Mouse (Mus musculus) testis, adult 2 months (tissue): ENCODE measurements around the gene Klk1b8.
"Not testable (repeated sequence)": the region's sequence is repeated elsewhere in the genome, so short reads cannot be mapped to it uniquely, and the experiment has no call there.

Experiments
- CTCF ChIP-seq: fragments of 200-500 bp; IDR thresholded peaks from 2 replicates; pipeline ENCODE4 v1.5.1; 2012; ENCODE audit warnings: low read depth, mild to moderate bottlenecking, inconsistent platforms, low read length, moderate library complexity; ENCODE audit not compliant: control insufficient read depth, insufficient read depth, insufficient replicate concordance
- POLR2A ChIP-seq: fragments of 200-500 bp; IDR thresholded peaks from 2 replicates; pipeline ENCODE4 v1.6.1; 2012; ENCODE audit warnings: low read depth, mild to moderate bottlenecking, inconsistent platforms, low read length, moderate library complexity; ENCODE audit not compliant: control insufficient read depth

DNA sequence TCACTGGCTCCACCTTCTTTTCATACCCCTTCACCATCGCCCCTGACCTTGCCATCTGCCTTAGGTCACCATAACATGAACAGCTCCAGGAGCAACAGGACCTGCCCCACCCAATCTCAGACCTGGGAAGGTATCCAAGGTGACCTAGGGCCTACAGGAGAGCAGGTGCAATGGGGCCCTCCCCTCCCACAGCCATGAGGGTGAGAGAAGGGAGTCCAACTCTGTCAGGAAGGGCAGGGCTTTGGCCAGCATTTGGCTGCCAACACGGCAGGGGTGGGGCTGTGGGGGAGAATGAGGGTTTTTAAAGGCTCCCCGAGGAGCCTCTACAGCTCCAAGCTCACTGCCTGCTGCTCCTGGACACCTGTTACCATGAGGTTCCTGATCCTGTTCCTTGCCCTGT, 8.2 kb upstream of the Klk1b8 start:
- not testable (repeated sequence) for TF ChIP-seq CTCF, POLR2A
